Comparison of ENCODE assay signal across 8 mouse cellular contexts in the genomic region with DNA sequence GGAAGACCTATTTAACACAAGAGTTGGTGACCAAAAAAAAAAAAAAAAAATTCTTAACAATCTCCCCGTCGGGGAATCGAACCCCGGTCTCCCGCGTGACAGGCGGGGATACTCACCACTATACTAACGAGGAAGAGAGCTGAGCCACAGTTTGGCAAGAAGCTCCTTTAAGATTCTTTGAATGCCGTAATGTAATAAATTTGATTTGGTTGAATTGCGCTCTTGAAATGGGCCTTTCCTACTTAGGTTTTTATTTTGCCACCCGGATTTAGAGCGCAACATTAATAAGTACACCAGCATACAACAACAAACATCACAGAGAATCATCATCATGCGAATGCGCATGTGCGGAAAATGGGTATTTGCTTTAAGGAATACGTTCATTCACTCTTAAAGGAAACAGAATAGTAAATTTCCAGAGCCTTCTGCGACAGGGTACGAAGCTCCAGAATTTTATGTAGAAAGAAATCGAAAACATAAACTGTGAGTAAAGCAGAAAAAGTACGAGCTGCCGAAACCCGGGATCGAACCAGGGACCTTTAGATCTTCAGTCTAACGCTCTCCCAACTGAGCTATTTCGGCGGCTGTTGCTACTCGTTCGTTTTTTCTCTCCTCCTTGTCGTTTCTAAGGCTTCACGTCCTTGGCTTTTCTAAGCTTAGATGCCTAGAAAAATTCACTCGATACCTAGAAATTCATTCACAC. TPM values are rescaled to one million over a fixed set of nuclear protein-coding genes. Genes with fewer than 3 reads are reported as not detected.
DNase-seq lines count a peak whose midpoint lies in the region; ATAC-seq and TF ChIP-seq lines count a peak whose summit lies in the region.

No protein-coding gene starts in this region.

- peak overlapping the region; percentile 76 for H3K4me2 ChIP-seq in embryonic facial prominence, embryonic 12.5 days (replicated peaks)
- peak overlapping the region; percentile 66 for H3K4me2 ChIP-seq in limb, embryonic 12.5 days
- H3K4me2 ChIP-seq in midbrain, embryonic 15.5 days = peak overlapping the region; percentile 68

- under 1% methylated on average over 31 of the region's 31 CpGs for WGBS in embryonic facial prominence, embryonic 12.5 days
- under 1% methylated on average over 31 of the region's 31 CpGs for WGBS in heart, adult 2 months
- WGBS in kidney, adult 2 months = under 1% methylated on average over 31 of the region's 31 CpGs
- under 1% methylated on average over 31 of the region's 31 CpGs for WGBS in limb, embryonic 12.5 days
- under 1% methylated on average over 31 of the region's 31 CpGs for WGBS in midbrain, embryonic 15.5 days

- peak overlapping the region; percentile 51 for H3K9ac ChIP-seq in embryonic facial prominence, embryonic 12.5 days
- peak overlapping the region; percentile 79 for H3K9ac ChIP-seq in heart, adult 2 months (ENCODE audit: low read depth, low read length)
- peak overlapping the region; percentile 61 for H3K9ac ChIP-seq in limb, embryonic 12.5 days (replicated peaks)
- H3K9ac ChIP-seq in midbrain, embryonic 15.5 days = peak overlapping the region; percentile 65

- intact Hi-C loops in heart, adult 2 months (cut with DNase I) = loop anchor here (2.0 kb wide), 1 partner anchor 17 kb away; a partner anchor contains a TSS

- H3K27me3 ChIP-seq in embryonic facial prominence, embryonic 12.5 days = no peaks in the 10 kb centered on the region
- no peaks in the 10 kb centered on the region for H3K27me3 ChIP-seq in heart, adult 2 months (ENCODE audit: control insufficient read depth, insufficient read depth, low read length)
- H3K27me3 ChIP-seq in kidney, adult 2 months (replicated peaks; ENCODE audit: control insufficient read depth, insufficient read depth, low read length) = no peaks in the 10 kb centered on the region
- peaks cover 8% of the 10 kb centered on the region for H3K27me3 ChIP-seq in limb, embryonic 12.5 days
- no peaks in the 10 kb centered on the region for H3K27me3 ChIP-seq in midbrain, embryonic 15.5 days (replicated peaks)

- peaks cover 13% of the 10 kb centered on the region for H3K4me1 ChIP-seq in embryonic facial prominence, embryonic 12.5 days
- H3K4me1 ChIP-seq in heart, adult 2 months (ENCODE audit: control insufficient read depth, insufficient read depth, low read length) = peaks cover 3% of the 10 kb centered on the region
- H3K4me1 ChIP-seq in kidney, adult 2 months (ENCODE audit: control insufficient read depth, insufficient read depth, low read length) = peaks cover 16% of the 10 kb centered on the region; the same call in 1 of the 2 replicates
- H3K4me1 ChIP-seq in limb, embryonic 12.5 days (replicated peaks) = peaks cover 17% of the 10 kb centered on the region
- peaks cover 19% of the 10 kb centered on the region for H3K4me1 ChIP-seq in midbrain, embryonic 15.5 days

- peak overlapping the region; percentile 81 for H3K27ac ChIP-seq in embryonic facial prominence, embryonic 12.5 days
- peak overlapping the region; percentile 95 for H3K27ac ChIP-seq in heart, adult 2 months
- peak overlapping the region; percentile 92 for H3K27ac ChIP-seq in kidney, adult 2 months (ENCODE audit: insufficient read depth, low read depth, low read length)
- peak overlapping the region; percentile 73 for H3K27ac ChIP-seq in limb, embryonic 12.5 days
- peak overlapping the region; percentile 91 for H3K27ac ChIP-seq in midbrain, embryonic 15.5 days

- peak; percentile 58; the same call in 1 of the 2 replicates for TF ChIP-seq EP300 in heart, adult 2 months (IDR thresholded peaks at IDR 0.05; ENCODE audit: insufficient read depth, low read depth, low read length)

- no peaks in the 10 kb centered on the region for H3K36me3 ChIP-seq in embryonic facial prominence, embryonic 12.5 days
- no peaks in the 10 kb centered on the region for H3K36me3 ChIP-seq in heart, adult 2 months (ENCODE audit: control insufficient read depth, insufficient read depth, low read length)
- H3K36me3 ChIP-seq in kidney, adult 2 months (ENCODE audit: control insufficient read depth, insufficient read depth, low read length) = no peaks in the 10 kb centered on the region
- no peaks in the 10 kb centered on the region for H3K36me3 ChIP-seq in limb, embryonic 12.5 days
- H3K36me3 ChIP-seq in midbrain, embryonic 15.5 days (replicated peaks) = no peaks in the 10 kb centered on the region

- H3K4me3 ChIP-seq in embryonic facial prominence, embryonic 12.5 days = peak overlapping the region; percentile 56
- H3K4me3 ChIP-seq in heart, adult 2 months = peak overlapping the region; percentile 69
- peak overlapping the region; percentile 68 for H3K4me3 ChIP-seq in kidney, adult 2 months (ENCODE audit: insufficient read depth, low read depth, low read length)
- H3K4me3 ChIP-seq in limb, embryonic 12.5 days (replicated peaks) = peak overlapping the region; percentile 46
- peak overlapping the region; percentile 53 for H3K4me3 ChIP-seq in midbrain, embryonic 15.5 days

- H3K9me3 ChIP-seq in embryonic facial prominence, embryonic 12.5 days = no peaks in the 10 kb centered on the region
- H3K9me3 ChIP-seq in limb, embryonic 12.5 days = no peaks in the 10 kb centered on the region
- no peaks in the 10 kb centered on the region for H3K9me3 ChIP-seq in midbrain, embryonic 15.5 days

- no peak for TF ChIP-seq CTCF in heart, adult 2 months (IDR thresholded peaks at IDR 0.05)
- no peak for TF ChIP-seq CTCF in kidney, adult 2 months (conservative IDR thresholded peaks at IDR 0.05; ENCODE audit: insufficient read depth, insufficient read length, low read depth, low read length)

- peak; percentile 79 to 86 for DNase-seq in urinary bladder, adult 18-20 months (ENCODE audit: low spot score in 2 of 2)
- DNase-seq in urinary bladder, postnatal 10 days (ENCODE audit: low spot score) = no peak
- DNase-seq in heart, adult 2 months = peak; percentile 85 to 88
- DNase-seq in kidney, adult 2 months = peak; percentile 95
- DNase-seq in spleen, adult 18-20 months = peak; percentile 67 to 83

- no peak for TF ChIP-seq POLR2A in heart, adult 2 months (IDR thresholded peaks at IDR 0.05; ENCODE audit: insufficient read depth, low read depth, low read length)
- TF ChIP-seq POLR2A in kidney, adult 2 months (IDR thresholded peaks at IDR 0.05; ENCODE audit: low read depth, low read length) = no peak

- no peaks in the 10 kb centered on the region for H3K79me2 ChIP-seq in heart, adult 2 months (replicated peaks; ENCODE audit: control insufficient read depth, insufficient read depth, low read length)

- no peak for ATAC-seq in embryonic facial prominence, embryonic 12.5 days (ENCODE audit: insufficient number of reproducible peaks, insufficient read depth, low FRiP score, low TSS enrichment)
- 0 out of 2 replicates have a peak, but pooled peaks have one; percentile 29 for ATAC-seq in limb, embryonic 12.5 days (ENCODE audit: insufficient number of reproducible peaks, insufficient read depth, low FRiP score, low TSS enrichment, low read depth)
- ATAC-seq in midbrain, embryonic 15.5 days (replicated peaks) = peak; percentile 62

RNA-seq across cellular contexts. Expression of a gene that starts 15.7 kb away (rescaled TPM):
- polyA plus RNA-seq in embryonic facial prominence, embryonic 12.5 days (2016; fragmentation: Nextera tagmentation; extraction: Ambion mirVana) = 1,075 and 1,101 TPM in 2 replicates
- 1,000 to 10,000 TPM in 1 of 2 experiments, 100 to 1,000 TPM in 1; 894 to 1,473 TPM for total RNA-seq in heart, adult 2 months (2021)
- 664 and 1,033 TPM in 2 replicates for polyA plus RNA-seq in heart, adult 2 months (2012; rRNA removed)
- polyA plus RNA-seq in kidney, adult 2 months (2012; rRNA removed) = 1,123 and 1,352 TPM in 2 replicates
- 1,024 and 1,053 TPM in 2 replicates for polyA plus RNA-seq in limb, embryonic 12.5 days (2016; fragmentation: Nextera tagmentation; extraction: Ambion mirVana)
- 1,496 and 1,513 TPM in 2 replicates for polyA plus RNA-seq in midbrain, embryonic 15.5 days (2015; fragmentation: Nextera tagmentation; extraction: Ambion mirVana)

RNA-seq across cellular contexts. Expression of a gene that starts 16.6 kb away (rescaled TPM):
- polyA plus RNA-seq in embryonic facial prominence, embryonic 12.5 days (2016; fragmentation: Nextera tagmentation; extraction: Ambion mirVana) = 0.31 TPM in 2 replicates
- under 1 TPM in 1 of 2 experiments, not detected in 1; 0.21 TPM for total RNA-seq in heart, adult 2 months (2021)
- 0.12 and 0.23 TPM in 2 replicates for polyA plus RNA-seq in heart, adult 2 months (2012; rRNA removed)
- polyA plus RNA-seq in kidney, adult 2 months (2012; rRNA removed) = 0.33 and 0.58 TPM in 2 replicates
- 0.39 and 0.46 TPM in 2 replicates for polyA plus RNA-seq in limb, embryonic 12.5 days (2016; fragmentation: Nextera tagmentation; extraction: Ambion mirVana)
- 0.74 and 0.86 TPM in 2 replicates for polyA plus RNA-seq in midbrain, embryonic 15.5 days (2015; fragmentation: Nextera tagmentation; extraction: Ambion mirVana)

RNA-seq across cellular contexts. Expression of a gene that starts 28.2 kb away (rescaled TPM):
- polyA plus RNA-seq in embryonic facial prominence, embryonic 12.5 days (2016; fragmentation: Nextera tagmentation; extraction: Ambion mirVana) = 17.0 and 17.7 TPM in 2 replicates
- 10 to 100 TPM; 11.1 to 12.4 TPM for total RNA-seq in heart, adult 2 months (2021)
- polyA plus RNA-seq in heart, adult 2 months (2012; rRNA removed) = 14.8 and 15.7 TPM in 2 replicates
- polyA plus RNA-seq in kidney, adult 2 months (2012; rRNA removed) = 10.8 and 16.4 TPM in 2 replicates
- polyA plus RNA-seq in limb, embryonic 12.5 days (2016; fragmentation: Nextera tagmentation; extraction: Ambion mirVana) = 16.1 and 16.5 TPM in 2 replicates
- 14.2 and 14.8 TPM in 2 replicates for polyA plus RNA-seq in midbrain, embryonic 15.5 days (2015; fragmentation: Nextera tagmentation; extraction: Ambion mirVana)

RNA-seq across cellular contexts. Expression of a gene that starts 35.7 kb away (rescaled TPM):
- polyA plus RNA-seq in embryonic facial prominence, embryonic 12.5 days (2016; fragmentation: Nextera tagmentation; extraction: Ambion mirVana) = 39.4 and 42.2 TPM in 2 replicates
- 10 to 100 TPM; 52.2 to 52.4 TPM for total RNA-seq in heart, adult 2 months (2021)
- 31.4 and 31.5 TPM in 2 replicates for polyA plus RNA-seq in heart, adult 2 months (2012; rRNA removed)
- 12.1 and 13.0 TPM in 2 replicates for polyA plus RNA-seq in kidney, adult 2 months (2012; rRNA removed)
- polyA plus RNA-seq in limb, embryonic 12.5 days (2016; fragmentation: Nextera tagmentation; extraction: Ambion mirVana) = 40.3 and 40.7 TPM in 2 replicates
- polyA plus RNA-seq in midbrain, embryonic 15.5 days (2015; fragmentation: Nextera tagmentation; extraction: Ambion mirVana) = 36.4 and 37.9 TPM in 2 replicates
